Mouse (Mus musculus) midbrain, embryonic 16.5 days (tissue): ENCODE data around the gene Trappc1. TPM values are rescaled to one million over a fixed set of nuclear protein-coding genes. Genes with fewer than 3 reads are reported as not detected.

Experiments
- ATAC-seq: fragments of 200-750 bp; cut with Nextera tagmentation; 2 replicates; pipeline ENCODE4 v1.8.0; 2017; ENCODE audit warnings: moderate TSS enrichment
- H3K27ac ChIP-seq: fragments of 300-500 bp; sonication (generic); 2 replicates; pipeline ENCODE4 v1.5.1; 2014; ENCODE audit warnings: mild to moderate bottlenecking, low read length, mixed read lengths
- H3K27me3 ChIP-seq: fragments of 300-500 bp; sonication (generic); 2 replicates; pipeline ENCODE4 v1.6.1; 2014; ENCODE audit warnings: low read depth, low read length, mixed read lengths; ENCODE audit not compliant: control insufficient read depth, insufficient read depth
- H3K36me3 ChIP-seq: fragments of 300-500 bp; sonication (generic); 2 replicates; pipeline ENCODE4 v1.6.1; 2014; ENCODE audit warnings: mild to moderate bottlenecking, low read length, moderate library complexity, mixed read lengths; ENCODE audit not compliant: control insufficient read depth, insufficient read depth
- H3K4me1 ChIP-seq: fragments of 300-500 bp; sonication (generic); 2 replicates; pipeline ENCODE4 v1.6.1; 2014; ENCODE audit warnings: mild to moderate bottlenecking, low read length, mixed read lengths; ENCODE audit not compliant: control insufficient read depth, insufficient read depth
- H3K4me2 ChIP-seq: fragments of 300-500 bp; sonication (generic); 2 replicates; pipeline ENCODE4 v1.6.1; 2014; ENCODE audit warnings: mild to moderate bottlenecking, low read length, mixed read lengths
- H3K4me3 ChIP-seq: fragments of 300-500 bp; sonication (generic); 2 replicates; pipeline ENCODE4 v1.5.1; 2014; ENCODE audit warnings: low read depth, mild to moderate bottlenecking, low read length, moderate library complexity, mixed read lengths
- H3K9ac ChIP-seq: fragments of 300-500 bp; sonication (generic); 2 replicates; pipeline ENCODE4 v1.6.1; 2014; ENCODE audit warnings: low read depth, low read length, mixed read lengths
- H3K9me3 ChIP-seq: fragments of 300-500 bp; sonication (generic); replicated peaks from 2 replicates; pipeline ENCODE4 v1.6.1; 2014; ENCODE audit warnings: mild to moderate bottlenecking, low read length, mixed read lengths; ENCODE audit not compliant: control insufficient read depth, poor library complexity, severe bottlenecking
- WGBS: fragments of 180-500 bp; shearing (Covaris S2); extraction: QIAGEN DNeasy Blood & Tissue Kit; methylation state at CpG from one replicate; pipeline ENCODE4 v1.1.7; 2014; 5-methylcytosine and 5-hydroxymethylcytosine counted together
- polyA plus RNA-seq: library from polyadenylated mRNA; unstranded; fragments of >200 nt; fragmentation: Nextera tagmentation; extraction: Ambion mirVana; gene quantifications from 2 replicates; pipeline ENCODE4 v1.2.1, GENCODE M21; 2015

Trappc1 gene
- polyA plus RNA-seq, 1 experiment from 2014 or later, result 173 TPM

- 12% methylated on average over 26 of the region's 26 CpGs for WGBS
- Histone ChIP-seq H3K9ac (peak within 1 kb of the TSS; percentile 73), H3K4me3 (peak within 1 kb of the TSS; percentile 50), H3K36me3 (no peaks in the 10 kb centered on the region), H3K27ac (no peak within 1 kb of the TSS; the same call in 1 of the 2 replicates), H3K27me3 (no peaks in the 10 kb centered on the region; the same call in 1 of the 2 replicates), H3K4me2 (peak within 1 kb of the TSS; percentile 78), H3K4me1 (peaks cover 39% of the 10 kb centered on the region), H3K9me3 (no peaks in the 10 kb centered on the region)
- ATAC-seq, result peak; percentile 37; the same call in 1 of the 2 replicates
Measured at GRCm38 (mm10) chr11:69325628-69326407, 2.0 kb downstream of the Trappc1 start, which contains the start of gene Kcnab3. Gene Kcnab3 (plus strand): TSS chr11:69326258.

GRCm38 (mm10) chr11:69326408-69327156, 2.8 kb downstream of the Trappc1 start:
- Histone ChIP-seq H3K36me3 (no peaks in the 10 kb centered on the region), H3K27me3 (no peaks in the 10 kb centered on the region; the same call in 1 of the 2 replicates), H3K9me3 (no peaks in the 10 kb centered on the region), H3K4me2 (peak overlapping the region; percentile 78), H3K4me1 (peaks cover 43% of the 10 kb centered on the region), H3K4me3 (peak overlapping the region; percentile 50), H3K27ac (no peak overlapping the region), H3K9ac (peak overlapping the region; percentile 73)
- ATAC-seq, result 0 out of 2 replicates have a peak, but pooled peaks have one; percentile 2
- under 1% methylated on average over 45 of the region's 45 CpGs for WGBS

- Histone ChIP-seq H3K9me3 (no peaks in the 10 kb centered on the region), H3K27ac (no peak overlapping the region), H3K9ac (no peak overlapping the region), H3K27me3 (no peaks in the 10 kb centered on the region; the same call in 1 of the 2 replicates), H3K4me3 (peak overlapping the region; percentile 50), H3K36me3 (no peaks in the 10 kb centered on the region), H3K4me2 (peak overlapping the region; percentile 78), H3K4me1 (peaks cover 41% of the 10 kb centered on the region)
- 13% methylated on average over 9 of the region's 9 CpGs for WGBS
- no peak for ATAC-seq
Measured at GRCm38 (mm10) chr11:69327157-69327442, 3.3 kb downstream of the Trappc1 start.

GRCm38 (mm10) chr11:69327648-69328047, 3.9 kb downstream of the Trappc1 start:
- Histone ChIP-seq H3K4me2 (no peak overlapping the region), H3K27ac (no peak overlapping the region), H3K9me3 (no peaks in the 10 kb centered on the region), H3K9ac (no peak overlapping the region), H3K4me1 (peaks cover 40% of the 10 kb centered on the region), H3K4me3 (no peak overlapping the region), H3K27me3 (no peaks in the 10 kb centered on the region; the same call in 1 of the 2 replicates), H3K36me3 (no peaks in the 10 kb centered on the region)
- WGBS, result 57% methylated on average over 6 of the region's 6 CpGs
- no peak for ATAC-seq

- no peak for ATAC-seq
- Histone ChIP-seq H3K9me3 (no peaks in the 10 kb centered on the region), H3K4me3 (no peak overlapping the region), H3K27ac (no peak overlapping the region), H3K4me2 (no peak overlapping the region), H3K36me3 (no peaks in the 10 kb centered on the region), H3K9ac (no peak overlapping the region), H3K27me3 (no peaks in the 10 kb centered on the region; the same call in 1 of the 2 replicates), H3K4me1 (peaks cover 36% of the 10 kb centered on the region)
- 93% methylated on average over 6 of the region's 6 CpGs for WGBS
Measured at GRCm38 (mm10) chr11:69328517-69328916, 4.7 kb downstream of the Trappc1 start.

GRCm38 (mm10) chr11:69331152-69331551, 7.4 kb downstream of the Trappc1 start:
- WGBS, result 95% methylated on average over 6 of the region's 6 CpGs
- no peak overlapping the region for H3K27ac ChIP-seq
- H3K9ac ChIP-seq, result no peak overlapping the region

GRCm38 (mm10) chr11:69331929-69332405, 8.2 kb downstream of the Trappc1 start:
- Histone ChIP-seq H3K36me3 (no peaks in the 10 kb centered on the region), H3K9ac (peak overlapping the region; percentile 68), H3K4me3 (peak overlapping the region; percentile 45), H3K4me1 (peaks cover 18% of the 10 kb centered on the region; the same call in 1 of the 2 replicates), H3K27ac (peak overlapping the region; percentile 87), H3K27me3 (no peaks in the 10 kb centered on the region; the same call in 1 of the 2 replicates), H3K9me3 (no peaks in the 10 kb centered on the region), H3K4me2 (peak overlapping the region; percentile 70)
- peak; percentile 75 for ATAC-seq
- 1% methylated on average over 24 of the region's 24 CpGs for WGBS

More at GRCm38 (mm10) chr11:69331152-69331551, 7.4 kb downstream of the Trappc1 start:
- no peaks in the 10 kb centered on the region for H3K36me3 ChIP-seq
- H3K4me2 ChIP-seq, result peak overlapping the region; percentile 70
- no peak for ATAC-seq
- H3K9me3 ChIP-seq, result no peaks in the 10 kb centered on the region
- peaks cover 24% of the 10 kb centered on the region; the same call in 1 of the 2 replicates for H3K4me1 ChIP-seq
- H3K4me3 ChIP-seq, result no peak overlapping the region
- H3K27me3 ChIP-seq, result no peaks in the 10 kb centered on the region; the same call in 1 of the 2 replicates

- Histone ChIP-seq H3K4me1 (peaks cover 14% of the 10 kb centered on the region; the same call in 1 of the 2 replicates), H3K27me3 (no peaks in the 10 kb centered on the region), H3K9me3 (no peaks in the 10 kb centered on the region), H3K36me3 (no peaks in the 10 kb centered on the region), H3K4me2 (peak overlapping the region; percentile 70), H3K4me3 (no peak overlapping the region), H3K9ac (no peak overlapping the region), H3K27ac (peak overlapping the region; percentile 87)
- ATAC-seq, result no peak; the same call in 1 of the 2 replicates
- WGBS, result 40% methylated on average over 8 of the region's 8 CpGs
Measured at GRCm38 (mm10) chr11:69332713-69333253, 9.0 kb downstream of the Trappc1 start.
